Mouse (Mus musculus): ENCODE measurements at regions not wholly inside any gene's neighbourhood (a gene's known extent, or its start where the extent isn't known, plus 50 kb on each side); places are given as distances from the start of the nearest gene placed in this dataset.
A peak's percentile ranks its signal among the peaks of the same experiment; 100 is the strongest.

DNA sequence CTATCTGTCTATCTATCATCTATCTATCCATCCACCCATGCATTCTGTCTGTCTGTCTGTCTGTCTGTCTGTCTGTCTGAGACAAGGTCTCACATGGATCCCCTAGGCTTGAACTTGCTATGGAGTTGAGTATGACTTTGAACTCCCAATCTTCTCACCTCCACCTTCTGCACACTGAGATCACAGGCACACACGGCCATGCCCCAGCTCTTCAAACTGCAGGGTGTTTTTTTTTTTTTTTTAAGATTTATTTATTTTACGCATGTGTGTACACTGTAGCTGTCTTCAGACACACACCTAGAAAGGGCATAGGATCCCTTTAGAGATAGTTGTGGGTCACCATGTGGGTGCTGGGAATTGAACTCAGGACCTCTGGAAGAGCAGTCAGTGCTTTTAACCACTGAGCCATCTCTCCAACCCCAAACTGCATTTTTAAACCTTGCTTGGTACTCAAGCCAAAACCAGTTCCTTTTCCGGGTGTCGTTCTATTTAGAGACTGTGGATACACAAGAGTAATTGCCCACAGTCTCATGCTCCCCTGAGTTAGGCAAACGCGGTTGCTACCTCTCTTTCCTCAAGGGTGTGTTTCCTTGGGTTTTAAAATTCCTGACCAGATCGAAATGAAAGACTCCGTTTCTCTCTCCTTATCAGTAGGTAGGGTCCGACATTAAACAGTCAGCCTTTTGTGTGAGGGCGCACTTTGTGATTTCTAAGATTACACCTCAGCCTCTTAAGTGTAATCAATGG is 57.0 kb upstream of the Zfp217 start:
- Histone ChIP-seq H3K9me3 (ENCODE audit: control insufficient read depth, insufficient read depth, low read depth, low read length) (no peaks in the 10 kb centered on the region), H3K36me3 (ENCODE audit: control insufficient read depth, insufficient read depth, low read length, poor library complexity, severe bottlenecking) (no peaks in the 10 kb centered on the region), H3K4me3 (ENCODE audit: insufficient read depth in 1 of 2, low read depth in 1 of 2, low read length in 2 of 2, poor library complexity in 1 of 2, severe bottlenecking in 1 of 2) (peak overlapping the region in 1 of 2 experiments; percentile 59; a peak in 3 of 4 replicates), H3K4me1 (ENCODE audit: control insufficient read depth in 2 of 2, insufficient read depth in 2 of 2, low read length in 2 of 2, poor library complexity in 1 of 2) (peaks cover 7 to 9% of the 10 kb centered on the region in 2 experiments; a peak in 3 of 4 replicates), H3K27ac (ENCODE audit: insufficient read depth, low read depth, low read length, poor library complexity, severe bottlenecking) (peak overlapping the region; percentile 96; the same call in 1 of the 2 replicates), H3K9ac (ENCODE audit: insufficient read depth, low read depth, low read length, poor library complexity, severe bottlenecking) (peak overlapping the region; percentile 60; the same call in 1 of the 2 replicates)
- TF ChIP-seq HCFC1 (IDR thresholded peaks at IDR 0.05; ENCODE audit: borderline replicate concordance, insufficient read depth, low read length) (no peak), CHD2 (IDR thresholded peaks at IDR 0.05; ENCODE audit: low read depth, low read length) (no peak), ZC3H11A (IDR thresholded peaks at IDR 0.05; ENCODE audit: borderline replicate concordance, low read depth, low read length) (no peak), ZNF384 (IDR thresholded peaks at IDR 0.05; ENCODE audit: low read depth, low read length) (no peak), MAFK (IDR thresholded peaks at IDR 0.05; ENCODE audit: insufficient read depth, low read depth, low read length) (no peak)
- in situ Hi-C loops (cut with MboI; ENCODE audit: low sequenced_read_pairs in 2 of 2, unreplicated experiment in 2 of 2), result no loop called here
- DNase-seq (ENCODE audit: low read depth, low spot score), result no peak

DNA sequence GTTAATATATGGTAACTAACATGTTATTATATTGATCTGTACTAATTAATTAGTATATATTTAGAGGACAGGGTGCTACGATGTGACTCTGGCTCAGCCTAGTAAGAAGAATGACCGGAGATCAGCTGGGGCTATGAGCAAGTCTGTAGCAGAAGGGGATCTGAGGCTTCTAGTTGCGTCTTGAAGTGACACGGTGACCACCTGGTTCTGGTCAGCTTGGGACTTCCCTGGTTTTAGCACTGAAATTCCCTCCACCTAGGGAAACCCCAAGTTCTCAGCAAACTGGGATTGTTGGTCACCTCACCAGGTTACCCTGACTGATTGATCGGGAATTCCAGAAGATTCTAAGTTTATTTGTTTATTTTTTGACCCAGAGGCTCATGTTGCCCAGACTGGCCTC is 55.6 kb upstream of the Zfp217 start:
- no peak overlapping the region for H3K4me3 ChIP-seq (ENCODE audit: insufficient read depth in 1 of 2, low read depth in 1 of 2, low read length in 2 of 2, poor library complexity in 1 of 2, severe bottlenecking in 1 of 2)
- peaks cover 8 to 9% of the 10 kb centered on the region in 2 experiments; a peak in 3 of 4 replicates for H3K4me1 ChIP-seq (ENCODE audit: control insufficient read depth in 2 of 2, insufficient read depth in 2 of 2, low read length in 2 of 2, poor library complexity in 1 of 2)
- H3K36me3 ChIP-seq (ENCODE audit: control insufficient read depth, insufficient read depth, low read length, poor library complexity, severe bottlenecking), result no peaks in the 10 kb centered on the region
- H3K27ac ChIP-seq (ENCODE audit: insufficient read depth, low read depth, low read length, poor library complexity, severe bottlenecking), result no peak overlapping the region
- H3K9me3 ChIP-seq (ENCODE audit: control insufficient read depth, insufficient read depth, low read depth, low read length), result no peaks in the 10 kb centered on the region
- no peak for DNase-seq (ENCODE audit: low read depth, low spot score)
- no peak overlapping the region for H3K9ac ChIP-seq (ENCODE audit: insufficient read depth, low read depth, low read length, poor library complexity, severe bottlenecking)
- in situ Hi-C loops (cut with MboI; ENCODE audit: low sequenced_read_pairs in 2 of 2, unreplicated experiment in 2 of 2), result no loop called here
- TF ChIP-seq ZC3H11A (IDR thresholded peaks at IDR 0.05; ENCODE audit: borderline replicate concordance, low read depth, low read length) (no peak), HCFC1 (IDR thresholded peaks at IDR 0.05; ENCODE audit: borderline replicate concordance, insufficient read depth, low read length) (no peak), CHD2 (IDR thresholded peaks at IDR 0.05; ENCODE audit: low read depth, low read length) (no peak), MAFK (IDR thresholded peaks at IDR 0.05; ENCODE audit: insufficient read depth, low read depth, low read length) (no peak), ZNF384 (IDR thresholded peaks at IDR 0.05; ENCODE audit: low read depth, low read length) (no peak)

DNA sequence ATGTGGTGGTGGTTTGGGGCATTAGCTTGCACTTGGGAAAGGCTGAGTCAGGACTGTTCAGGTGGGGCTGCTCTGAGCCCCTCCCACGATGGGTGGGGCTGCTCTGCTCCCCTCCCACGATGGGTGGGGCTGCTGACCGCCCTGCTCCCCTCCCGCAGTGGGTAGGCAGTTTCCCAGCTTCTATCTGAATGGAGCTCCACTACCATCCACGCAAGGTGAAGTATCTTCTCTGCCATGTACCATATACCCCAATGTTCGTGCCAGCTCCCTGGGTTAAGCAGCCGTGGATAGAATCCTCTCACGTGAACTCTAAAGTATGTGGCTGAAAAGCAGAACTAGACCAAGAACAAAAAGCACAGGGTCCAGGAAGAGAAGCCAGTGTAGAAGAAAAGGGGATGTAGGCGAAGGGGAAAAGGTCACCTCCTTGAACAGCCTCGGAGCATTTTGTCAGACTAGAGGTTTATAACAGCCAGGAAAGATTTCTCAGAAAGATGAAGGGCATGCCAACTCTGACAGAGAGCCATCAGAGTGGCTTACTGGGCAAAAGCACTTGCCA is 54.0 kb upstream of the Zfp217 start:
- Histone ChIP-seq H3K36me3 (ENCODE audit: control insufficient read depth, insufficient read depth, low read length, poor library complexity, severe bottlenecking) (no peaks in the 10 kb centered on the region), H3K27ac (ENCODE audit: insufficient read depth, low read depth, low read length, poor library complexity, severe bottlenecking) (peak overlapping the region; percentile 61; the same call in 1 of the 2 replicates), H3K4me3 (ENCODE audit: insufficient read depth in 1 of 2, low read depth in 1 of 2, low read length in 2 of 2, poor library complexity in 1 of 2, severe bottlenecking in 1 of 2) (peak overlapping the region; percentile 40 to 58), H3K9me3 (ENCODE audit: control insufficient read depth, insufficient read depth, low read depth, low read length) (no peaks in the 10 kb centered on the region), H3K4me1 (ENCODE audit: control insufficient read depth in 2 of 2, insufficient read depth in 2 of 2, low read length in 2 of 2, poor library complexity in 1 of 2) (peaks cover 7 to 10% of the 10 kb centered on the region in 2 experiments; a peak in 3 of 4 replicates), H3K9ac (ENCODE audit: insufficient read depth, low read depth, low read length, poor library complexity, severe bottlenecking) (peak overlapping the region; percentile 62; the same call in 1 of the 2 replicates)
- in situ Hi-C loops (cut with MboI; ENCODE audit: low sequenced_read_pairs in 2 of 2, unreplicated experiment in 2 of 2), result no loop called here
- TF ChIP-seq MAFK (IDR thresholded peaks at IDR 0.05; ENCODE audit: insufficient read depth, low read depth, low read length), result peak; percentile 85
- no peak for TF ChIP-seq ZNF384 (IDR thresholded peaks at IDR 0.05; ENCODE audit: low read depth, low read length)
- no peak for TF ChIP-seq ZC3H11A (IDR thresholded peaks at IDR 0.05; ENCODE audit: borderline replicate concordance, low read depth, low read length)
- TF ChIP-seq HCFC1 (IDR thresholded peaks at IDR 0.05; ENCODE audit: borderline replicate concordance, insufficient read depth, low read length), result no peak
- no peak for TF ChIP-seq CHD2 (IDR thresholded peaks at IDR 0.05; ENCODE audit: low read depth, low read length)
- DNase-seq (ENCODE audit: low read depth, low spot score), result no peak
